Mouse (Mus musculus): ENCODE data around the gene Gm49450.

- TF ChIP-seq POLR2A (IDR thresholded peaks at IDR 0.05; ENCODE audit: borderline replicate concordance, extremely low read depth, insufficient read depth, insufficient read length, poor library complexity, severe bottlenecking) (no peak), CTCF (IDR thresholded peaks at IDR 0.05; ENCODE audit: borderline replicate concordance, extremely low read depth, insufficient read depth, insufficient read length) (no peak)
Observed at GRCm38 (mm10) chr15:98897495-98897894, 55.9 kb downstream of the Gm49450 start.

Measured in brain, embryonic 14.5 days (tissue).